Mouse (Mus musculus): ENCODE measurements around the gene Dlg2.

DNA sequence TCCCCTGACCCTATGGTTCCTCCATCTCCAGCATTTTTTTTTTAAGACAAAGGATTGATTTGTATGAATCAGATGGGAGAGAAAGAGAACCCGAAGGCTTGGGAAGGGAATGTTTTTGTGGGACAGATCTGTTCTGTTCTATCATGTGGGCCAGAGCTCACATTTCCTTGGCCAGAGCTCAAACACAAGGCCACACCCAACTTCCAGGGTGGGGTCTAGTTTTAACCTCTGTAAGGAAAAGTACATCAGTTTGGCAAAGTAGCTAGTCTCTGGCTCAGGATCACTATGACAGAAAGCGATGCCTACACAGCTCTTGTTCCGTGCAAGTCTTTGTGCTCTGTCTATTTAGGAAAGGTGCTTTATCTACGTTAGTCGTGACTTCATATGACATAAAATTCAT, 1737.3 kb downstream of the Dlg2 start:
- no peak for TF ChIP-seq CTCF (IDR thresholded peaks at IDR 0.05; ENCODE audit: insufficient read depth, low read length)
- TF ChIP-seq POLR2A (IDR thresholded peaks at IDR 0.05; ENCODE audit: borderline replicate concordance, extremely low read depth, low read depth, low read length), result no peak
